Mouse (Mus musculus) intestine, embryonic 16.5 days (tissue): ENCODE measurements around the gene Vmn1r127. TPM values are rescaled to one million over a fixed set of nuclear protein-coding genes. Genes with fewer than 3 reads are reported as not detected.
"Not testable (repeated sequence)": the region's sequence is repeated elsewhere in the genome, so short reads cannot be mapped to it uniquely, and the experiment has no call there.

Experiments used
- ATAC-seq: fragments of 200-750 bp; cut with Nextera tagmentation; 2 replicates; pipeline ENCODE4 v1.8.0; 2017; ENCODE audit warnings: moderate TSS enrichment, moderate library complexity
- H3K27ac ChIP-seq: fragments of 300-500 bp; sonication (generic); 2 replicates; pipeline ENCODE4 v1.5.1; 2014; ENCODE audit warnings: mild to moderate bottlenecking, low read length
- H3K27me3 ChIP-seq: fragments of 300-500 bp; sonication (generic); replicated peaks from 2 replicates; pipeline ENCODE4 v1.6.1; 2014; ENCODE audit warnings: low read length, control low read depth, mixed read lengths; ENCODE audit not compliant: control insufficient read depth, insufficient read depth
- H3K36me3 ChIP-seq: fragments of 300-500 bp; sonication (generic); 2 replicates; pipeline ENCODE4 v1.6.1; 2014; ENCODE audit warnings: low read length, control low read depth; ENCODE audit not compliant: control insufficient read depth, insufficient read depth
- H3K4me1 ChIP-seq: fragments of 300-500 bp; sonication (generic); 2 replicates; pipeline ENCODE4 v1.6.1; 2014; ENCODE audit warnings: low read length, control low read depth, mixed read lengths; ENCODE audit not compliant: control insufficient read depth, insufficient read depth
- H3K4me2 ChIP-seq: fragments of 300-500 bp; sonication (generic); 2 replicates; pipeline ENCODE4 v1.6.1; 2014; ENCODE audit warnings: low read depth, low read length, control low read depth
- H3K4me3 ChIP-seq: fragments of 300-500 bp; sonication (generic); 2 replicates; pipeline ENCODE4 v1.5.1; 2014; ENCODE audit warnings: mild to moderate bottlenecking, low read length
- H3K9ac ChIP-seq: fragments of 300-500 bp; sonication (generic); 2 replicates; pipeline ENCODE4 v1.6.1; 2014; ENCODE audit warnings: low read depth, low read length
- H3K9me3 ChIP-seq: fragments of 300-500 bp; sonication (generic); 2 replicates; pipeline ENCODE4 v1.6.1; 2016; ENCODE audit warnings: low read length, control low read depth; ENCODE audit not compliant: control insufficient read depth
- WGBS: fragments of 180-500 bp; shearing (Covaris S2); extraction: QIAGEN DNeasy Blood & Tissue Kit; methylation state at CpG from one replicate; pipeline ENCODE4 v1.1.7; 2014; 5-methylcytosine and 5-hydroxymethylcytosine counted together
- polyA plus RNA-seq: library from polyadenylated mRNA; unstranded; fragments of >200 nt; fragmentation: Nextera tagmentation; extraction: Ambion mirVana; gene quantifications from 2 replicates; pipeline ENCODE4 v1.2.1, GENCODE M21; 2015

The Vmn1r127 gene
- polyA plus RNA-seq, result not detected in 2 replicates

- ATAC-seq, H3K4me1 ChIP-seq: not testable (repeated sequence)
- WGBS, result no CpG with 5 or more reads among the region's 3 CpGs
Measured at GRCm38 (mm10) chr7:21319761-21320160, at the start of gene Vmn1r127. Vmn1r127 (minus strand) TSS chr7:21319861.

DNA sequence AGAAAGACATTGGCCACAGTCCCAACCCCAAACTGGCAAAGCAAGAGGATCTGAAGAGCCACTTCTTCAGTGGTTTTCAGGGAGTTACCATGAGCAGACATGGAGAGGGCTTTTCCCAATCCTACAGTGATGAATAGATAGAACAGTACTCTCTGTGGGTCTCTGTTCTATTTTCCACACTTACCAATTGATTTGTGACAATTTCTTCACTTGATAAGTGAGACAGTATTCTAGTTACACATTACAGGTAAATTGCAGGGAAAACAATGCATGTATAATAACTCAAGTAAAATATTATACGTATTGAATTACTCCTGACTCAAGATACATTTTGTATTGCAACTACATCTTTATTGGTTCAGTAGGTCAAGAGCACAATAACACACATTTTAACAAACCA is 41.5 kb upstream of the Vmn1r127 start, which contains the start of gene Vmn1r129:
TSS of gene Vmn1r129 (minus strand) at position 101 of the 400 bp plus-strand sequence.
- ATAC-seq, H3K9ac ChIP-seq, H3K27ac ChIP-seq, H3K4me2 ChIP-seq, H3K4me3 ChIP-seq, H3K36me3 ChIP-seq, H3K9me3 ChIP-seq, H3K27me3 ChIP-seq, H3K4me1 ChIP-seq: not testable (repeated sequence)
- WGBS, result no CpG with 5 or more reads among the region's 1 CpGs

More at GRCm38 (mm10) chr7:21319761-21320160, at the start of gene Vmn1r127:
- not testable (repeated sequence) for H3K27me3 ChIP-seq, H3K9me3 ChIP-seq, H3K4me3 ChIP-seq, H3K4me2 ChIP-seq, H3K36me3 ChIP-seq, H3K27ac ChIP-seq, H3K9ac ChIP-seq

- H3K27ac ChIP-seq, H3K27me3 ChIP-seq, ATAC-seq, H3K36me3 ChIP-seq, H3K9me3 ChIP-seq, H3K9ac ChIP-seq, H3K4me3 ChIP-seq, H3K4me2 ChIP-seq, H3K4me1 ChIP-seq: not testable (repeated sequence)
- WGBS, result 74% methylated on average over 1 of the region's 1 CpGs
Measured at GRCm38 (mm10) chr7:21349073-21349472, 29.4 kb upstream of the Vmn1r127 start, which contains the start of gene Vmn1r128. Vmn1r128 (plus strand) TSS chr7:21349373.

DNA sequence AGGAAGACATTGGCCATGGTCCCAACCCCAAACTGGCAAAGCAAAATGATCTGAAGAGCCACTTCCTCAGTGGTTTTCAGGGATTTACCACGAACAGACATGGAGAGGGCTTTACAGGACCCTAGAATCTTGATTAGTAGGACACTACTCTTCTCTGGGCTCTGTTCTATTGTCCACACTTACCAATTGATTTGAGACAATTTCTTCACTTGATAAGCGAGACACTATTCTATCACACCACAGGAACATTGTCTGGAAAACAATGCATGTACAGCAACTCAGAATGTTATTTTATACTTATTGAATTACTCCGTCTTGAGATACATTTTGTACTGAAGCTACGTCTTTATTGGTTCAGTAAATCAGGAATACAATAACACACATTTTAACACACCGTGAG is 18.3 kb downstream of the Vmn1r127 start, which contains the start of gene Vmn1r126:
TSS of gene Vmn1r126 (minus strand) at position 101 of the 400 bp plus-strand sequence.
- not testable (repeated sequence) for H3K9me3 ChIP-seq, H3K27ac ChIP-seq, H3K27me3 ChIP-seq, ATAC-seq, H3K9ac ChIP-seq, H3K4me3 ChIP-seq, H3K4me2 ChIP-seq, H3K4me1 ChIP-seq, H3K36me3 ChIP-seq
- WGBS, result no CpG with 5 or more reads among the region's 5 CpGs

GRCm38 (mm10) chr7:21271879-21272278 is 47.8 kb downstream of the Vmn1r127 start, which contains the start of gene Vmn1r125:
Vmn1r125 (plus strand) TSS chr7:21272179.
- not testable (repeated sequence) for ATAC-seq, H3K4me3 ChIP-seq, H3K9me3 ChIP-seq, H3K4me1 ChIP-seq, H3K27me3 ChIP-seq, H3K4me2 ChIP-seq, H3K36me3 ChIP-seq, H3K9ac ChIP-seq, H3K27ac ChIP-seq
- 71% methylated on average over 3 of the region's 3 CpGs for WGBS

Other genes starting within 250 kb of the Vmn1r127 start
- gene Vmn1r121, start 221.3 kb downstream of the Vmn1r127 start, polyA plus RNA-seq, result not detected in 2 replicates
- not detected in 2 replicates for gene Vmn1r122, start 185.7 kb downstream of the Vmn1r127 start, polyA plus RNA-seq
- not detected in 2 replicates for gene Vmn1r123, start 157.7 kb downstream of the Vmn1r127 start, polyA plus RNA-seq
- gene Gm5157, start 129.4 kb downstream of the Vmn1r127 start, polyA plus RNA-seq, result not detected in 2 replicates
- gene Vmn1r124, start 59.2 kb downstream of the Vmn1r127 start, polyA plus RNA-seq, result not detected in 2 replicates
- not detected in 2 replicates for gene Vmn1r125, start 47.7 kb downstream of the Vmn1r127 start, polyA plus RNA-seq
- not detected in 2 replicates for gene Vmn1r126, start 18.4 kb downstream of the Vmn1r127 start, polyA plus RNA-seq
- not detected in 2 replicates for gene Vmn1r128, start 29.5 kb upstream of the Vmn1r127 start, polyA plus RNA-seq
- not detected in 2 replicates for gene Vmn1r129, start 41.4 kb upstream of the Vmn1r127 start, polyA plus RNA-seq
- gene Gm6882, start 112.9 kb upstream of the Vmn1r127 start, polyA plus RNA-seq, result not detected in 2 replicates
- gene Vmn1r130, start 191.9 kb upstream of the Vmn1r127 start, polyA plus RNA-seq, result not detected in 2 replicates
- not detected in 2 replicates for gene Vmn1r131, start 226.2 kb upstream of the Vmn1r127 start, polyA plus RNA-seq